Mouse (Mus musculus) spleen, adult 2 months (tissue): ENCODE data around the gene Rest. TPM values are rescaled to one million over a fixed set of nuclear protein-coding genes. Genes with fewer than 3 reads are reported as not detected.

Experiments used
- DNase-seq, 2 experiments: peaks; one replicate each; pipeline versions ENCODE4 v3.0.0 to v3.0.0-alpha.2; 2012 to 2021; ENCODE audit warnings: low spot score in 2 of 2, low read depth in 1 of 2
- H3K27ac ChIP-seq: fragments of 200-500 bp; 2 replicates; pipeline ENCODE4 v1.5.1; 2012; ENCODE audit warnings: low read length, inconsistent platforms; ENCODE audit not compliant: insufficient read depth
- H3K27me3 ChIP-seq: fragments of 200-500 bp; 2 replicates; pipeline ENCODE4 v1.6.1; 2012; ENCODE audit warnings: mild to moderate bottlenecking, moderate library complexity, low read length, inconsistent platforms; ENCODE audit not compliant: control insufficient read depth, insufficient read depth
- H3K36me3 ChIP-seq: fragments of 200-500 bp; 2 replicates; pipeline ENCODE4 v1.6.1; 2012; ENCODE audit warnings: mild to moderate bottlenecking, low read length, inconsistent platforms; ENCODE audit not compliant: control insufficient read depth, insufficient read depth
- H3K4me1 ChIP-seq: fragments of 200-500 bp; 2 replicates; pipeline ENCODE4 v1.6.1; 2011; ENCODE audit warnings: inconsistent platforms; ENCODE audit not compliant: control insufficient read depth, insufficient read depth, insufficient read length
- H3K4me3 ChIP-seq: fragments of 200-500 bp; 2 replicates; pipeline ENCODE4 v1.5.1; 2011; ENCODE audit warnings: mild to moderate bottlenecking, inconsistent platforms; ENCODE audit not compliant: insufficient read depth, insufficient read length; ENCODE audit errors: extremely low read depth
- CTCF ChIP-seq: fragments of 200-500 bp; IDR thresholded peaks from 2 replicates; pipeline ENCODE4 v1.5.1; 2011; ENCODE audit warnings: mild to moderate bottlenecking, inconsistent platforms; ENCODE audit not compliant: insufficient read depth, insufficient read length, insufficient replicate concordance; ENCODE audit errors: extremely low read depth
- POLR2A ChIP-seq: fragments of 200-500 bp; IDR thresholded peaks from 2 replicates; pipeline ENCODE4 v1.6.1; 2011; ENCODE audit warnings: low read depth, low read length, inconsistent platforms
- WGBS: fragments of 180-500 bp; shearing (Covaris S2); methylation state at CpG from one replicate; pipeline ENCODE4 v1.1.7; 2018; 5-methylcytosine and 5-hydroxymethylcytosine counted together
- polyA plus RNA-seq: library from polyadenylated mRNA; depleted of rRNA; stranded (reverse); fragments of >200 nt; gene quantifications from 2 replicates; pipeline ENCODE4 v1.2.3, GENCODE M21; 2012

Rest gene
- polyA plus RNA-seq, 1 experiment: 6.5 TPM

GRCm38 (mm10) chr5:77287901-77288300, 22.6 kb downstream of the Rest start:
- no peak for DNase-seq
- TF ChIP-seq POLR2A (no peak), CTCF (no peak)
- 84% methylated on average over 6 of the region's 6 CpGs for WGBS
- Histone ChIP-seq H3K4me1 (peaks cover 17% of the 10 kb centered on the region), H3K36me3 (peaks cover 9% of the 10 kb centered on the region), H3K27me3 (no peaks in the 10 kb centered on the region), H3K27ac (no peak overlapping the region), H3K4me3 (no peak overlapping the region)

GRCm38 (mm10) chr5:77289686-77290085, 24.4 kb downstream of the Rest start:
- Histone ChIP-seq H3K4me1 (peaks cover 17% of the 10 kb centered on the region), H3K36me3 (peaks cover 5% of the 10 kb centered on the region), H3K4me3 (no peak overlapping the region), H3K27me3 (no peaks in the 10 kb centered on the region), H3K27ac (peak overlapping the region; percentile 93)
- DNase-seq: peak; percentile 73 to 81
- TF ChIP-seq POLR2A (no peak), CTCF (no peak)
- WGBS: 41% methylated on average over 8 of the region's 8 CpGs

- H3K4me1 ChIP-seq: peaks cover 17% of the 10 kb centered on the region
- peak overlapping the region; percentile 93 for H3K27ac ChIP-seq
- H3K27me3 ChIP-seq: no peaks in the 10 kb centered on the region
- no peak for DNase-seq
- H3K36me3 ChIP-seq: peaks cover 6% of the 10 kb centered on the region
- no peak overlapping the region for H3K4me3 ChIP-seq
- TF ChIP-seq CTCF: no peak
- no peak for TF ChIP-seq POLR2A
- 95% methylated on average over 2 of the region's 2 CpGs for WGBS
These were observed 25.3 kb downstream of the Rest start for GRCm38 (mm10) chr5:77290606-77291005.

- Histone ChIP-seq H3K36me3 (peaks cover 6% of the 10 kb centered on the region), H3K4me1 (peaks cover 17% of the 10 kb centered on the region), H3K27me3 (no peaks in the 10 kb centered on the region), H3K4me3 (no peak overlapping the region), H3K27ac (peak overlapping the region; percentile 38; the same call in 1 of the 2 replicates)
- TF ChIP-seq CTCF (no peak), POLR2A (no peak)
- no peak for DNase-seq
- 71% methylated on average over 7 of the region's 7 CpGs for WGBS
These were observed 27.7 kb downstream of the Rest start for GRCm38 (mm10) chr5:77292803-77293522.

- H3K36me3 ChIP-seq: peaks cover 15% of the 10 kb centered on the region
- no peak for DNase-seq
- no peaks in the 10 kb centered on the region for H3K27me3 ChIP-seq
- no peak overlapping the region for H3K4me3 ChIP-seq
- WGBS: 78% methylated on average over 2 of the region's 2 CpGs
- no peaks in the 10 kb centered on the region for H3K4me1 ChIP-seq
- no peak for TF ChIP-seq POLR2A
- TF ChIP-seq CTCF: no peak
- H3K27ac ChIP-seq: no peak overlapping the region
These were observed 34.2 kb downstream of the Rest start for GRCm38 (mm10) chr5:77299486-77299885.

- Histone ChIP-seq H3K4me1 (no peaks in the 10 kb centered on the region), H3K36me3 (peaks cover 21% of the 10 kb centered on the region), H3K27ac (no peak overlapping the region), H3K4me3 (no peak overlapping the region), H3K27me3 (no peaks in the 10 kb centered on the region)
- DNase-seq: no peak
- TF ChIP-seq CTCF: no peak
- no peak for TF ChIP-seq POLR2A
- 98% methylated on average over 6 of the region's 6 CpGs for WGBS
These were observed 36.1 kb downstream of the Rest start for GRCm38 (mm10) chr5:77301296-77301903.

GRCm38 (mm10) chr5:77307821-77308553, 42.7 kb downstream of the Rest start:
- WGBS: 83% methylated on average over 5 of the region's 5 CpGs
- Histone ChIP-seq H3K36me3 (peaks cover 17% of the 10 kb centered on the region), H3K4me3 (no peak overlapping the region), H3K4me1 (peaks cover 14% of the 10 kb centered on the region; the same call in 1 of the 2 replicates), H3K27me3 (no peaks in the 10 kb centered on the region), H3K27ac (no peak overlapping the region)
- no peak for DNase-seq
- TF ChIP-seq POLR2A (no peak), CTCF (no peak)
